Mouse (Mus musculus): ENCODE measurements around the gene Plekha3.

The Plekha3 gene

GRCm38 (mm10) chr2:76676401-76677226, 1.5 kb downstream of the Plekha3 start:
- DNase-seq, result peak; percentile 18

- DNase-seq, result no peak
Observed at GRCm38 (mm10) chr2:76682301-76682700, 7.2 kb downstream of the Plekha3 start.

GRCm38 (mm10) chr2:76686986-76687385, 11.9 kb downstream of the Plekha3 start:
- no peak for DNase-seq

- DNase-seq, result no peak
Observed at GRCm38 (mm10) chr2:76687608-76688007, 12.5 kb downstream of the Plekha3 start.

GRCm38 (mm10) chr2:76688162-76688561, 13.1 kb downstream of the Plekha3 start:
- no peak for DNase-seq

- DNase-seq, result peak; percentile 86
Observed at GRCm38 (mm10) chr2:76690436-76691204, 15.5 kb downstream of the Plekha3 start.

- no peak for DNase-seq
Observed at GRCm38 (mm10) chr2:76693765-76694164, 18.7 kb downstream of the Plekha3 start.

- peak; percentile 56 for DNase-seq
Observed at GRCm38 (mm10) chr2:76695290-76695689, 20.2 kb downstream of the Plekha3 start.

GRCm38 (mm10) chr2:76702188-76702587, 27.1 kb downstream of the Plekha3 start:
- DNase-seq, result no peak

GRCm38 (mm10) chr2:76702751-76703150, 27.7 kb downstream of the Plekha3 start:
- DNase-seq, result no peak

- no peak for DNase-seq
Observed at GRCm38 (mm10) chr2:76705655-76706054, 30.6 kb downstream of the Plekha3 start.

GRCm38 (mm10) chr2:76708512-76708911, 33.4 kb downstream of the Plekha3 start:
- DNase-seq, result no peak

- peak; percentile 41 for DNase-seq
Observed at GRCm38 (mm10) chr2:76714984-76715383, 39.9 kb downstream of the Plekha3 start.

- no peak for DNase-seq
Observed at GRCm38 (mm10) chr2:76719650-76720049, 44.6 kb downstream of the Plekha3 start.

All from lung, postnatal 36 days (tissue).